Mouse (Mus musculus) neutrophil, adult 83 days (primary cell): ENCODE results near the gene Hic2. TPM values are rescaled to one million over a fixed set of nuclear protein-coding genes. Genes with fewer than 3 reads are reported as not detected.

Experiments used
- total RNA-seq, 2 experiments: library from RNA; stranded (reverse); gene quantifications; one replicate each; pipeline ENCODE4 v1.2.4; 2023

Gene Hic2
- total RNA-seq, result 1 to 10 TPM; 1.1 to 1.3 TPM

GRCm38 (mm10) chr16:17232794-17233701, at the start of gene Hic2:
Gene Hic2, plus strand, starts transcription at chr16:17233572.

GRCm38 (mm10) chr16:17202549-17202948, 30.8 kb upstream of the Hic2 start, which contains the start of gene Ube2l3:
Gene Ube2l3, minus strand, starts transcription at chr16:17202649.

GRCm38 (mm10) chr16:17208389-17209361, 24.7 kb upstream of the Hic2 start, which contains the start of gene Rimbp3:
Gene Rimbp3, plus strand, starts transcription at chr16:17208603.

GRCm38 (mm10) chr16:17275721-17276120, 42.3 kb downstream of the Hic2 start, which contains the start of gene Tmem191c:
Gene Tmem191c, plus strand, starts transcription at chr16:17276077.

Other genes starting within 250 kb of the Hic2 start
- under 1 TPM; 0.20 to 0.33 TPM for gene Ypel1, start 163.9 kb upstream of the Hic2 start, total RNA-seq
- 10 to 100 TPM; 71.4 to 76.8 TPM for gene Ppil2, start 122.3 kb upstream of the Hic2 start, total RNA-seq
- 1 to 10 TPM; 5.9 to 8.9 TPM for gene 2610318N02Rik, start 108.4 kb upstream of the Hic2 start, total RNA-seq
- gene Sdf2l1, start 101.2 kb upstream of the Hic2 start, total RNA-seq, result 10 to 100 TPM; 46.3 to 53.3 TPM
- gene Ydjc, start 89.0 kb upstream of the Hic2 start, total RNA-seq, result 1 to 10 TPM; 5.8 to 7.5 TPM
- gene Ccdc116, start 86.3 kb upstream of the Hic2 start, total RNA-seq, result 1 to 10 TPM; 1.2 TPM
- gene Ube2l3, start 30.9 kb upstream of the Hic2 start, total RNA-seq, result 100 to 1,000 TPM; 149 to 154 TPM
- under 1 TPM; 0.07 to 0.33 TPM for gene Rimbp3, start 25.0 kb upstream of the Hic2 start, total RNA-seq
- gene Tmem191c, start 42.5 kb downstream of the Hic2 start, total RNA-seq, result 1 to 10 TPM; 3.1 to 3.8 TPM
- not detected for gene Serpind1, start 97.8 kb downstream of the Hic2 start, total RNA-seq
- 10 to 100 TPM; 16.5 to 17.9 TPM for gene Snap29, start 172.4 kb downstream of the Hic2 start, total RNA-seq
- 10 to 100 TPM; 42.8 to 45.6 TPM for gene Pi4ka, start 172.7 kb downstream of the Hic2 start, total RNA-seq
- 10 to 100 TPM; 32.0 to 36.4 TPM for gene Crkl, start 218.4 kb downstream of the Hic2 start, total RNA-seq